Comparison of ENCODE assay signal across 9 mouse cellular contexts in genomic region chr16:34902294-34902680, GRCm38 (mm10).
DNase-seq lines count a peak whose midpoint lies in the region; ATAC-seq and TF ChIP-seq lines count a peak whose summit lies in the region.
"Had no signal": no experiment of that assay in that cellular context is flagged by ENCODE, and none has a peak within 500 bp of the region (broad histone marks: within the 10 kb centered on the region; RNA-seq: fewer than 3 reads in every experiment).

No protein-coding gene starts in this region.

- H3K9ac ChIP-seq in kidney, postnatal 0 days (ENCODE audit: low read depth, low read length) = no peak overlapping the region
- no peak overlapping the region for H3K9ac ChIP-seq in liver, embryonic 13.5 days

- no peaks in the 10 kb centered on the region for H3K36me3 ChIP-seq in kidney, postnatal 0 days (ENCODE audit: insufficient read depth, low read length)
- H3K36me3 ChIP-seq in liver, embryonic 13.5 days = no peaks in the 10 kb centered on the region

- intact Hi-C loops in gastrocnemius, postnatal 14 days (cut with DNase I; ENCODE audit: low total_unique reads) = no loop called here

- no peaks in the 10 kb centered on the region for H3K27me3 ChIP-seq in kidney, postnatal 0 days (ENCODE audit: insufficient read depth, low read length)
- no peaks in the 10 kb centered on the region for H3K27me3 ChIP-seq in liver, embryonic 13.5 days

- 16% methylated on average over 9 of the region's 9 CpGs for WGBS in kidney, postnatal 0 days
- 18% methylated on average over 9 of the region's 9 CpGs for WGBS in liver, embryonic 13.5 days (ENCODE audit: insufficient replicate concordance)
- WGBS in olfactory bulb, adult 2 months = 4% methylated on average over 9 of the region's 9 CpGs

- H3K4me2 ChIP-seq in kidney, postnatal 0 days (ENCODE audit: low read length) = no peak overlapping the region
- no peak overlapping the region for H3K4me2 ChIP-seq in liver, embryonic 13.5 days

- H3K4me3 ChIP-seq in kidney, postnatal 0 days (replicated peaks; ENCODE audit: low read depth, low read length) = no peak overlapping the region
- no peak overlapping the region for H3K4me3 ChIP-seq in liver, embryonic 13.5 days (replicated peaks)
- H3K4me3 ChIP-seq in olfactory bulb, adult 2 months (ENCODE audit: insufficient read depth, low read depth, low read length) = no peak overlapping the region
- H3K4me3 ChIP-seq: erythroblast, embryonic 14.5 days had no signal

- no peak for TF ChIP-seq POLR2A in olfactory bulb, adult 2 months (IDR thresholded peaks at IDR 0.05; ENCODE audit: insufficient read depth, low read depth, low read length)

- H3K9me3 ChIP-seq in kidney, postnatal 0 days (replicated peaks; ENCODE audit: low read length) = no peaks in the 10 kb centered on the region
- H3K9me3 ChIP-seq in liver, embryonic 13.5 days (replicated peaks) = no peaks in the 10 kb centered on the region

- DNase-seq in urinary bladder, postnatal 10 days (ENCODE audit: low spot score) = peak; percentile 48
- DNase-seq in urinary bladder, adult 2 months (ENCODE audit: low spot score) = no peak
- peak; percentile 60 to 78 for DNase-seq in cerebellum, postnatal 25 days
- peak; percentile 73 for DNase-seq in gastrocnemius, postnatal 14 days
- peak; percentile 87 for DNase-seq in kidney, postnatal 0 days (ENCODE audit: low spot score)
- DNase-seq in liver, embryonic 13.5 days = peak; percentile 18
- DNase-seq in urinary bladder, postnatal 4 days (ENCODE audit: low spot score in 2 of 2) = peak; percentile 60 to 81

- H3K27ac ChIP-seq in kidney, postnatal 0 days = no peak overlapping the region
- H3K27ac ChIP-seq in liver, embryonic 13.5 days = no peak overlapping the region
- no peak overlapping the region for H3K27ac ChIP-seq in olfactory bulb, adult 2 months (ENCODE audit: insufficient read depth, low read depth, low read length)

- ATAC-seq in kidney, postnatal 0 days (replicated peaks; ENCODE audit: low FRiP score, low read depth) = peak; percentile 9; the same call in 1 of the 2 replicates
- ATAC-seq in liver, embryonic 13.5 days (ENCODE audit: low read depth) = no peak

- no peaks in the 10 kb centered on the region for H3K4me1 ChIP-seq in kidney, postnatal 0 days (replicated peaks; ENCODE audit: insufficient read depth, low read length)
- no peaks in the 10 kb centered on the region for H3K4me1 ChIP-seq in liver, embryonic 13.5 days (replicated peaks)
- no peaks in the 10 kb centered on the region for H3K4me1 ChIP-seq in olfactory bulb, adult 2 months (ENCODE audit: control insufficient read depth, insufficient read depth, low read length)

- peak; percentile 93 for TF ChIP-seq CTCF in kidney, postnatal 0 days (IDR thresholded peaks at IDR 0.05; ENCODE audit: low read depth)
- TF ChIP-seq CTCF in olfactory bulb, adult 2 months (IDR thresholded peaks at IDR 0.05; ENCODE audit: insufficient read depth, low read depth, low read length) = peak; percentile 73
